ENCODE assay signal across 9 mouse cellular contexts in genomic region chr4:110134036-110134435, GRCm38 (mm10).
DNase-seq lines count a peak whose midpoint lies in the region; ATAC-seq and TF ChIP-seq lines count a peak whose summit lies in the region.
"Had no signal": no experiment of that assay in that cellular context is flagged by ENCODE, and none has a peak within 500 bp of the region (broad histone marks: within the 10 kb centered on the region; RNA-seq: fewer than 3 reads in every experiment).

No protein-coding gene starts in this region.

- TF ChIP-seq CTCF in forebrain, postnatal 0 days (IDR thresholded peaks at IDR 0.05; ENCODE audit: low read depth): no peak

- H3K9me3 ChIP-seq in hindbrain, embryonic 10.5 days: no peaks in the 10 kb centered on the region
- no peaks in the 10 kb centered on the region for H3K9me3 ChIP-seq in hindbrain, embryonic 16.5 days (ENCODE audit: control insufficient read depth, low read length)
- H3K9me3 ChIP-seq in embryonic facial prominence, embryonic 13.5 days: no peaks in the 10 kb centered on the region
- no peaks in the 10 kb centered on the region for H3K9me3 ChIP-seq in limb, embryonic 11.5 days (ENCODE audit: control insufficient read depth, low read length)
- no peaks in the 10 kb centered on the region for H3K9me3 ChIP-seq in forebrain, postnatal 0 days (ENCODE audit: low read length)

- H3K36me3 ChIP-seq in hindbrain, embryonic 10.5 days: no peaks in the 10 kb centered on the region
- H3K36me3 ChIP-seq in hindbrain, embryonic 16.5 days (ENCODE audit: control insufficient read depth, insufficient read depth, low read length): no peaks in the 10 kb centered on the region
- H3K36me3 ChIP-seq in embryonic facial prominence, embryonic 13.5 days: no peaks in the 10 kb centered on the region
- H3K36me3 ChIP-seq in limb, embryonic 11.5 days (ENCODE audit: control insufficient read depth, insufficient read depth, low read length): no peaks in the 10 kb centered on the region
- H3K36me3 ChIP-seq in forebrain, postnatal 0 days (ENCODE audit: insufficient read depth): no peaks in the 10 kb centered on the region

- H3K27ac ChIP-seq in hindbrain, embryonic 10.5 days: peak overlapping the region; percentile 60
- no peak overlapping the region for H3K27ac ChIP-seq in hindbrain, embryonic 16.5 days (ENCODE audit: low read depth, low read length)
- no peak overlapping the region for H3K27ac ChIP-seq in embryonic facial prominence, embryonic 13.5 days
- H3K27ac ChIP-seq in limb, embryonic 11.5 days (replicated peaks; ENCODE audit: low read depth, low read length): no peak overlapping the region
- H3K27ac ChIP-seq in forebrain, postnatal 0 days (ENCODE audit: low read depth, low read length): no peak overlapping the region

- no peak overlapping the region for H3K4me2 ChIP-seq in hindbrain, embryonic 16.5 days (ENCODE audit: low read length)
- peak overlapping the region; percentile 14; the same call in 1 of the 2 replicates for H3K4me2 ChIP-seq in embryonic facial prominence, embryonic 13.5 days
- peak overlapping the region; percentile 15; the same call in 1 of the 2 replicates for H3K4me2 ChIP-seq in limb, embryonic 11.5 days (ENCODE audit: low read depth, severe bottlenecking)
- H3K4me2 ChIP-seq in forebrain, postnatal 0 days (ENCODE audit: low read depth): no peak overlapping the region

- ATAC-seq in hindbrain, embryonic 16.5 days: no peak
- ATAC-seq in embryonic facial prominence, embryonic 13.5 days (ENCODE audit: insufficient number of reproducible peaks, insufficient read depth, low FRiP score, low TSS enrichment, low read depth): no peak
- peak; percentile 70 for ATAC-seq in limb, embryonic 11.5 days (ENCODE audit: insufficient number of reproducible peaks, low FRiP score, low TSS enrichment, low read depth)
- ATAC-seq in forebrain, postnatal 0 days: no peak

- peak; percentile 49 for DNase-seq in hindbrain, embryonic 10.5 days (ENCODE audit: low spot score)
- peak; percentile 68 for DNase-seq in Muller cell, postnatal 12 days (ENCODE audit: inconsistent ontology term)
- peak; percentile 71 for DNase-seq in limb, embryonic 11.5 days (ENCODE audit: low spot score)
- no peak for DNase-seq in cerebellum, postnatal 36 days
- no peak for DNase-seq in forebrain, postnatal 0 days
- DNase-seq in adrenal gland, postnatal 4 days (ENCODE audit: low spot score in 2 of 2): no peak

- 40% methylated on average over 7 of the region's 7 CpGs for WGBS in hindbrain, embryonic 10.5 days
- WGBS in hindbrain, embryonic 16.5 days: 25% methylated on average over 7 of the region's 7 CpGs
- WGBS in embryonic facial prominence, embryonic 13.5 days: 11% methylated on average over 7 of the region's 7 CpGs
- WGBS in limb, embryonic 11.5 days: 12% methylated on average over 7 of the region's 7 CpGs
- 55% methylated on average over 7 of the region's 7 CpGs for WGBS in forebrain, postnatal 0 days

- no peaks in the 10 kb centered on the region for H3K27me3 ChIP-seq in hindbrain, embryonic 10.5 days (ENCODE audit: insufficient read depth, poor library complexity, severe bottlenecking)
- no peaks in the 10 kb centered on the region for H3K27me3 ChIP-seq in hindbrain, embryonic 16.5 days (replicated peaks; ENCODE audit: control insufficient read depth, insufficient read depth, low read length)
- no peaks in the 10 kb centered on the region for H3K27me3 ChIP-seq in embryonic facial prominence, embryonic 13.5 days
- no peaks in the 10 kb centered on the region for H3K27me3 ChIP-seq in limb, embryonic 11.5 days (ENCODE audit: control insufficient read depth, insufficient read depth, low read length)
- H3K27me3 ChIP-seq in forebrain, postnatal 0 days (ENCODE audit: insufficient read depth, low read length): no peaks in the 10 kb centered on the region

- H3K4me1 ChIP-seq in hindbrain, embryonic 10.5 days (replicated peaks): peaks cover 28% of the 10 kb centered on the region
- peaks cover 8% of the 10 kb centered on the region for H3K4me1 ChIP-seq in hindbrain, embryonic 16.5 days (ENCODE audit: control insufficient read depth, insufficient read depth, low read depth, low read length)
- H3K4me1 ChIP-seq in embryonic facial prominence, embryonic 13.5 days: peaks cover 12% of the 10 kb centered on the region
- H3K4me1 ChIP-seq in limb, embryonic 11.5 days (ENCODE audit: control insufficient read depth, insufficient read depth, low read length): peaks cover 12% of the 10 kb centered on the region
- 0 out of 2 replicates have a peak, but pooled peaks cover 3% of the 10 kb centered on the region for H3K4me1 ChIP-seq in forebrain, postnatal 0 days (ENCODE audit: insufficient read depth)

- no peak overlapping the region for H3K9ac ChIP-seq in hindbrain, embryonic 16.5 days (ENCODE audit: low read depth, low read length)
- H3K9ac ChIP-seq in embryonic facial prominence, embryonic 13.5 days: no peak overlapping the region
- H3K9ac ChIP-seq in limb, embryonic 11.5 days (ENCODE audit: low read length): no peak overlapping the region
- no peak overlapping the region for H3K9ac ChIP-seq in forebrain, postnatal 0 days

- no peak overlapping the region for H3K4me3 ChIP-seq in hindbrain, embryonic 10.5 days
- no peak overlapping the region for H3K4me3 ChIP-seq in hindbrain, embryonic 16.5 days (ENCODE audit: low read length)
- no peak overlapping the region for H3K4me3 ChIP-seq in embryonic facial prominence, embryonic 13.5 days
- no peak overlapping the region for H3K4me3 ChIP-seq in limb, embryonic 11.5 days (ENCODE audit: low read depth, low read length)
- H3K4me3 ChIP-seq in forebrain, postnatal 0 days (ENCODE audit: low read depth, low read length): no peak overlapping the region
- H3K4me3 ChIP-seq: erythroblast, embryonic 14.5 days had no signal

Comparison
In these comparisons a context has a peak if more than half of its experiments do, and no peak if none do; other contexts are left out.
1. DNase-seq: peak in hindbrain, embryonic 10.5 days (single experiment), Muller cell, postnatal 12 days (single experiment) and limb, embryonic 11.5 days (single experiment); none in cerebellum, postnatal 36 days (0 of 2), forebrain, postnatal 0 days (single experiment) and adrenal gland, postnatal 4 days (0 of 2).
2. H3K4me2 ChIP-seq: peak in embryonic facial prominence, embryonic 13.5 days (single experiment) and limb, embryonic 11.5 days (single experiment); none in hindbrain, embryonic 16.5 days (single experiment) and forebrain, postnatal 0 days (single experiment).